Mouse (Mus musculus) G1E (cell line): Measurements from ENCODE around the gene Pfas. TPM values are rescaled to one million over a fixed set of nuclear protein-coding genes. Genes with fewer than 3 reads are reported as not detected.

ENCODE experiments used
- ATAC-seq: 2 replicates; pipeline ENCODE4 v1.8.0; 2016; ENCODE audit warnings: mild to moderate bottlenecking; ENCODE audit not compliant: insufficient number of reproducible peaks, poor library complexity, low FRiP score, severe bottlenecking; ENCODE audit errors: extremely low read depth
- DNase-seq: peaks from one replicate; pipeline ENCODE4 v3.0.0; 2012; ENCODE audit warnings: low spot score
- H3K27me3 ChIP-seq: 2 replicates; pipeline ENCODE4 v1.6.1; 2012; ENCODE audit warnings: mild to moderate bottlenecking, low read length, inconsistent platforms; ENCODE audit not compliant: insufficient read depth
- H3K36me3 ChIP-seq: replicated peaks from 2 replicates; pipeline ENCODE3; 2012; ENCODE audit warnings: mild to moderate bottlenecking, inconsistent platforms
- H3K4me1 ChIP-seq: 2 replicates; pipeline ENCODE4 v1.6.1; 2012; ENCODE audit warnings: low read depth, low read length, inconsistent platforms, mixed read lengths; ENCODE audit not compliant: insufficient read depth
- H3K4me3 ChIP-seq: 2 replicates; pipeline ENCODE4 v1.5.1; 2012; ENCODE audit warnings: low read depth, mild to moderate bottlenecking, inconsistent platforms, low read length, moderate library complexity, mixed read lengths
- H3K9me3 ChIP-seq: replicated peaks from 2 replicates; pipeline ENCODE4 v1.6.1; 2012; ENCODE audit warnings: inconsistent platforms
- CTCF ChIP-seq: IDR thresholded peaks from 2 replicates; pipeline ENCODE4 v1.5.1; 2012; ENCODE audit warnings: low read depth, low read length, inconsistent platforms, mixed read lengths
- GATA1 ChIP-seq: IDR thresholded peaks from 2 replicates; pipeline ENCODE4 v1.6.1; 2012; ENCODE audit warnings: borderline replicate concordance, low read length, inconsistent platforms, mixed read lengths
- GATA2 ChIP-seq: IDR thresholded peaks from 2 replicates; pipeline ENCODE4 v1.6.1; 2012; ENCODE audit warnings: low read depth, low read length, inconsistent platforms, borderline replicate concordance
- POLR2AphosphoS5 ChIP-seq: IDR thresholded peaks from 2 replicates; pipeline ENCODE4 v1.6.1; 2012; ENCODE audit warnings: low read depth, low read length, inconsistent platforms; ENCODE audit not compliant: insufficient replicate concordance
- TAL1 ChIP-seq: conservative IDR thresholded peaks from 2 replicates; pipeline ENCODE4 v1.6.1; 2012; ENCODE audit warnings: low read depth, low read length, inconsistent platforms, mixed read lengths
- polyA plus RNA-seq: library from polyadenylated mRNA; stranded (reverse); fragments of >175 nt; gene quantifications from 2 replicates; pipeline ENCODE4 v1.2.3, GENCODE M21; 2012
- total RNA-seq, 2 experiments: library from RNA; stranded (forward) in 1 of 2; stranded (reverse) in 1 of 2; fragments of 200-1000 nt in 1 of 2; fragments of >200 nt in 1 of 2; fragmentation: Nextera tagmentation in 1 of 2; gene quantifications; 2 replicates each; pipeline ENCODE4 v1.2.3; 2014 to 2017

Gene Pfas
- total and polyA plus RNA-seq, 3 experiments, result 36.2 to 107 (median 62.8) TPM

- no peak for ATAC-seq
- Histone ChIP-seq H3K27me3 (peaks cover 52% of the 10 kb centered on the region), H3K36me3 (peaks cover 5% of the 10 kb centered on the region), H3K9me3 (no peaks in the 10 kb centered on the region), H3K4me1 (peaks cover 18% of the 10 kb centered on the region), H3K4me3 (no peak overlapping the region)
- DNase-seq, result no peak
- TF ChIP-seq POLR2AphosphoS5, result no peak
- TF ChIP-seq CTCF, result no peak
- TF ChIP-seq GATA1, result no peak
- TF ChIP-seq GATA2, result no peak
- no peak for TF ChIP-seq TAL1
These were observed 60.7 kb downstream of the Pfas start for GRCm38 (mm10) chr11:68947542-68947993.

- DNase-seq, result no peak
- H3K27me3 ChIP-seq, result peaks cover 50% of the 10 kb centered on the region
- peaks cover 18% of the 10 kb centered on the region for H3K4me1 ChIP-seq
- ATAC-seq, result no peak
- peaks cover 10% of the 10 kb centered on the region for H3K36me3 ChIP-seq
- no peak for TF ChIP-seq POLR2AphosphoS5
- no peak for TF ChIP-seq GATA1
- H3K9me3 ChIP-seq, result no peaks in the 10 kb centered on the region
- H3K4me3 ChIP-seq, result no peak overlapping the region
These were observed 61.3 kb downstream of the Pfas start for GRCm38 (mm10) chr11:68946806-68947440.

GRCm38 (mm10) chr11:68946001-68946400 lies 62.3 kb downstream of the Pfas start:
- TF ChIP-seq POLR2AphosphoS5 (no peak), CTCF (no peak), TAL1 (no peak), GATA2 (no peak), GATA1 (no peak)
- DNase-seq (no peak), ATAC-seq (no peak)

GRCm38 (mm10) chr11:68945245-68945644 lies 63.0 kb downstream of the Pfas start:
- Histone ChIP-seq H3K4me1 (peaks cover 19% of the 10 kb centered on the region), H3K4me3 (no peak overlapping the region), H3K27me3 (peaks cover 38% of the 10 kb centered on the region), H3K9me3 (no peaks in the 10 kb centered on the region), H3K36me3 (peaks cover 14% of the 10 kb centered on the region)
- no peak for DNase-seq
- TF ChIP-seq GATA2, result no peak
- TF ChIP-seq GATA1, result no peak
- TF ChIP-seq POLR2AphosphoS5, result no peak
- TF ChIP-seq CTCF, result no peak
- TF ChIP-seq TAL1, result no peak
- ATAC-seq, result no peak

More at GRCm38 (mm10) chr11:68946001-68946400, 62.3 kb downstream of the Pfas start:
- Histone ChIP-seq H3K27me3 (peaks cover 41% of the 10 kb centered on the region), H3K36me3 (peaks cover 14% of the 10 kb centered on the region), H3K4me1 (peaks cover 15% of the 10 kb centered on the region), H3K4me3 (no peak overlapping the region), H3K9me3 (no peaks in the 10 kb centered on the region)

GRCm38 (mm10) chr11:68942731-68943130 lies 65.5 kb downstream of the Pfas start:
- ATAC-seq (no peak), DNase-seq (no peak)
- no peak for TF ChIP-seq TAL1
- no peak for TF ChIP-seq CTCF
- no peak for TF ChIP-seq GATA1
- no peak for TF ChIP-seq GATA2
- no peak for TF ChIP-seq POLR2AphosphoS5
- no peaks in the 10 kb centered on the region for H3K9me3 ChIP-seq
- peaks cover 27% of the 10 kb centered on the region for H3K27me3 ChIP-seq
- peaks cover 14% of the 10 kb centered on the region for H3K36me3 ChIP-seq
- no peak overlapping the region for H3K4me3 ChIP-seq
- H3K4me1 ChIP-seq, result peaks cover 22% of the 10 kb centered on the region

GRCm38 (mm10) chr11:68940516-68940915 lies 67.7 kb downstream of the Pfas start:
- ATAC-seq (no peak), DNase-seq (no peak)
- H3K4me3 ChIP-seq, result peak overlapping the region; percentile 64; the same call in 1 of the 2 replicates
- peaks cover 11% of the 10 kb centered on the region for H3K4me1 ChIP-seq
- peaks cover 14% of the 10 kb centered on the region for H3K36me3 ChIP-seq
- no peak for TF ChIP-seq GATA1
- TF ChIP-seq POLR2AphosphoS5, result no peak
- no peak for TF ChIP-seq GATA2
- no peak for TF ChIP-seq TAL1
- TF ChIP-seq CTCF, result no peak
- H3K9me3 ChIP-seq, result no peaks in the 10 kb centered on the region
- peaks cover 8% of the 10 kb centered on the region for H3K27me3 ChIP-seq
